Mouse (Mus musculus) MEL (cell line): ENCODE data around the gene Zar1. TPM values are rescaled to one million over a fixed set of nuclear protein-coding genes. Genes with fewer than 3 reads are reported as not detected.

Experiments
- DNase-seq: peaks from one replicate; pipeline ENCODE4 v3.0.0; 2011; ENCODE audit warnings: low read depth, low spot score
- H3K27ac ChIP-seq: 2 replicates; pipeline ENCODE4 v1.5.1; 2012; ENCODE audit warnings: low read depth, mild to moderate bottlenecking, control low read depth, low read length, moderate library complexity; ENCODE audit not compliant: control insufficient read depth
- H3K27me3 ChIP-seq, 2 experiments: fragments of 150-350 bp in 1 of 2; sonication (generic) in 1 of 2; 2 replicates each; pipeline ENCODE4 v1.6.1; 2012; ENCODE audit warnings: low read length in 2 of 2, mild to moderate bottlenecking in 2 of 2, improper control_type of control experiment in 1 of 2, moderate library complexity in 1 of 2; ENCODE audit not compliant: insufficient read depth in 2 of 2, control insufficient read depth in 1 of 2
- H3K36me3 ChIP-seq, 2 experiments: 2 replicates each; pipeline ENCODE4 v1.6.1; 2012 to 2014; ENCODE audit warnings: low read length in 2 of 2, improper control_type of control experiment in 1 of 2, inconsistent platforms in 1 of 2, mild to moderate bottlenecking in 1 of 2; ENCODE audit not compliant: insufficient read depth in 2 of 2, control insufficient read depth in 1 of 2
- H3K4me1 ChIP-seq, 2 experiments: fragments of 150-350 bp in 1 of 2; sonication (generic) in 1 of 2; 2 replicates each; pipeline ENCODE4 v1.6.1; 2012; ENCODE audit warnings: low read length in 2 of 2, improper control_type of control experiment in 1 of 2, mild to moderate bottlenecking in 1 of 2; ENCODE audit not compliant: insufficient read depth in 2 of 2, control insufficient read depth in 1 of 2
- H3K4me3 ChIP-seq, 2 experiments: fragments of 150-350 bp in 1 of 2; sonication (generic) in 1 of 2; 2 replicates each; pipeline ENCODE4 v1.5.1; 2012; ENCODE audit warnings: low read depth in 2 of 2, low read length in 2 of 2, mild to moderate bottlenecking in 2 of 2, moderate library complexity in 2 of 2, control low read depth in 1 of 2, improper control_type of control experiment in 1 of 2; ENCODE audit not compliant: control insufficient read depth in 1 of 2, insufficient read depth in 1 of 2
- H3K79me2 ChIP-seq: 2 replicates; pipeline ENCODE4 v1.6.1; 2012; ENCODE audit warnings: mild to moderate bottlenecking, low read length, moderate library complexity; ENCODE audit not compliant: control insufficient read depth, poor library complexity, insufficient read depth
- H3K9ac ChIP-seq: 2 replicates; pipeline ENCODE4 v1.6.1; 2012; ENCODE audit warnings: low read depth, mild to moderate bottlenecking, control low read depth, low read length, moderate library complexity; ENCODE audit not compliant: control insufficient read depth, poor library complexity, severe bottlenecking
- H3K9me3 ChIP-seq: fragments of 150-350 bp; sonication (generic); replicated peaks from 2 replicates; pipeline ENCODE4 v1.6.1; 2012; ENCODE audit warnings: mild to moderate bottlenecking, low read length, improper control_type of control experiment, moderate library complexity; ENCODE audit not compliant: insufficient read depth
- BHLHE40 ChIP-seq: IDR thresholded peaks from 2 replicates; pipeline ENCODE4 v1.6.1; 2012; ENCODE audit warnings: low read depth, mild to moderate bottlenecking, inconsistent platforms, low read length, improper control_type of control experiment, borderline replicate concordance
- EP300 ChIP-seq, 2 experiments: IDR thresholded peaks; 2 replicates each; pipeline ENCODE4 v1.6.1; 2011; ENCODE audit warnings: improper control_type of control experiment in 2 of 2, low read length in 2 of 2, low read depth in 1 of 2, mild to moderate bottlenecking in 1 of 2
- GATA1 ChIP-seq: IDR thresholded peaks from 2 replicates; pipeline ENCODE4 v1.6.1; 2011; ENCODE audit warnings: low read depth, low read length, improper control_type of control experiment
- HCFC1 ChIP-seq: IDR thresholded peaks from 2 replicates; pipeline ENCODE4 v1.6.1; 2012; ENCODE audit warnings: low read depth, mild to moderate bottlenecking, inconsistent platforms, low read length, improper control_type of control experiment, moderate library complexity
- JUND ChIP-seq: IDR thresholded peaks from 2 replicates; pipeline ENCODE4 v1.6.1; 2011; ENCODE audit warnings: low read depth, mild to moderate bottlenecking, improper control_type of control experiment, low read length
- MAFK ChIP-seq: IDR thresholded peaks from 2 replicates; pipeline ENCODE4 v1.6.1; 2011; ENCODE audit warnings: low read depth, mild to moderate bottlenecking, low read length, improper control_type of control experiment, borderline replicate concordance
- MAZ ChIP-seq: IDR thresholded peaks from 2 replicates; pipeline ENCODE4 v1.6.1; 2012; ENCODE audit warnings: low read depth, mild to moderate bottlenecking, inconsistent platforms, low read length, improper control_type of control experiment
- MEF2A ChIP-seq: IDR thresholded peaks from 2 replicates; pipeline ENCODE4 v1.6.1; 2014; ENCODE audit warnings: low read depth, mild to moderate bottlenecking, inconsistent platforms, low read length, improper control_type of control experiment; ENCODE audit not compliant: poor library complexity, insufficient replicate concordance, severe bottlenecking; ENCODE audit errors: extremely low read depth
- NRF1 ChIP-seq: IDR thresholded peaks from 2 replicates; pipeline ENCODE4 v1.6.1; 2014; ENCODE audit warnings: low read depth, mild to moderate bottlenecking, inconsistent platforms, low read length, improper control_type of control experiment, moderate library complexity; ENCODE audit not compliant: poor library complexity, insufficient read depth, severe bottlenecking
- POLR2A ChIP-seq, 2 experiments: IDR thresholded peaks; 2 replicates each; pipeline ENCODE4 v1.6.1; 2011 to 2012; ENCODE audit warnings: low read length in 2 of 2, mild to moderate bottlenecking in 2 of 2, control low read depth in 1 of 2, improper control_type of control experiment in 1 of 2, low read depth in 1 of 2, moderate library complexity in 1 of 2; ENCODE audit not compliant: control insufficient read depth in 1 of 2, insufficient read depth in 1 of 2, poor library complexity in 1 of 2
- SIN3A ChIP-seq: IDR thresholded peaks from 2 replicates; pipeline ENCODE4 v1.6.1; 2012; ENCODE audit warnings: low read length, improper control_type of control experiment, inconsistent platforms
- TBP ChIP-seq: IDR thresholded peaks from 2 replicates; pipeline ENCODE4 v1.8.0; 2011; ENCODE audit warnings: low read depth, low read length, improper control_type of control experiment
- TCF12 ChIP-seq: IDR thresholded peaks from 2 replicates; pipeline ENCODE4 v1.6.1; 2014; ENCODE audit warnings: low read depth, mild to moderate bottlenecking, inconsistent platforms, low read length, improper control_type of control experiment, moderate library complexity
- USF1 ChIP-seq: IDR thresholded peaks from 2 replicates; pipeline ENCODE4 v1.6.1; 2014; ENCODE audit warnings: low read depth, mild to moderate bottlenecking, inconsistent platforms, low read length, improper control_type of control experiment, moderate library complexity
- ZC3H11A ChIP-seq: IDR thresholded peaks from 2 replicates; pipeline ENCODE4 v1.6.1; 2012; ENCODE audit warnings: low read depth, mild to moderate bottlenecking, inconsistent platforms, low read length, improper control_type of control experiment
- ZKSCAN1 ChIP-seq: IDR thresholded peaks from 2 replicates; pipeline ENCODE4 v1.6.1; 2012; ENCODE audit warnings: low read depth, mild to moderate bottlenecking, inconsistent platforms, low read length, improper control_type of control experiment, moderate library complexity
- polyA plus RNA-seq, 2 experiments: library from polyadenylated mRNA; stranded (reverse) in 1 of 2; unstranded in 1 of 2; fragments of >175 nt in 1 of 2; fragments of >200 nt in 1 of 2; gene quantifications; 2 replicates each; pipeline versions ENCODE4 v1.2.1 to v1.2.4; 2012; ENCODE audit warnings: low replicate concordance in 2 of 2, low read depth in 1 of 2; ENCODE audit not compliant: insufficient read length in 2 of 2, insufficient read depth in 1 of 2, missing spikeins in 1 of 2
- total RNA-seq: library from RNA; depleted of rRNA; stranded (reverse); fragments of 300-350 nt; gene quantifications from 2 replicates; pipeline ENCODE4 v1.2.3, GENCODE M21; 2012

Gene Zar1
- total and polyA plus RNA-seq, 3 experiments: 0.93 TPM; not detected in 2

DNA sequence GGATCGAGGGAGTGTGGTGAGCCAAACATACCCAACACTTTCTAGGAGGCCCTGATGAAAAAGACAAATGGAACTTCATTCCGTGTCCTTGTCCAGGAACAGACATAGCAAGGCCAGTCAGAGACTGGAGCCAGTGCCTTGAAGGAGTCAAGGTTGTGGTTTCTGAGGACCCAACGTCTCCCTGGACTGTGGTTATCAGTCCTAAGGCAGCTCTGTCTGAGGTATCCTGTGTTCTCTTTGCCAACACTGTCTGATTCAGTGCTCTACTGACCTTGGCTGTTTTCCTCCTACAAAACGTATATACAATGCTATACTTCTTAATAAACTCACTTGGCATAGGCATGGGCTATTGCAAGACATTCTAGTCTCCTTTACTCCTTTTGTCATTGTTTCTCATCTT lies 36.4 kb upstream of the Zar1 start:
- Histone ChIP-seq H3K9me3 (no peaks in the 10 kb centered on the region), H3K4me3 (no peak overlapping the region), H3K27ac (no peak overlapping the region), H3K9ac (no peak overlapping the region), H3K79me2 (no peaks in the 10 kb centered on the region), H3K4me1 (no peaks in the 10 kb centered on the region), H3K27me3 (peaks cover 0 to 4% of the 10 kb centered on the region in 2 experiments; a peak in 3 of 4 replicates), H3K36me3 (no peaks in the 10 kb centered on the region)
- no peak for DNase-seq
- TF ChIP-seq JUND (no peak), MEF2A (no peak), BHLHE40 (no peak), HCFC1 (no peak), TBP (no peak)

GRCm38 (mm10) chr5:72603138-72603537 lies 22.1 kb upstream of the Zar1 start:
- no peak for DNase-seq
- Histone ChIP-seq H3K36me3 (no peaks in the 10 kb centered on the region), H3K4me1 (no peaks in the 10 kb centered on the region), H3K79me2 (no peaks in the 10 kb centered on the region), H3K9me3 (no peaks in the 10 kb centered on the region), H3K4me3 (no peak overlapping the region), H3K27me3 (peaks cover 0 to 2% of the 10 kb centered on the region in 2 experiments; a peak in 2 of 4 replicates), H3K9ac (no peak overlapping the region), H3K27ac (no peak overlapping the region)
- TF ChIP-seq SIN3A: no peak
- TF ChIP-seq MAZ: no peak
- no peak for TF ChIP-seq EP300 (IDR thresholded peaks at IDR 0.05; ENCODE audit: low read depth in 1 of 2, low read length in 2 of 2)
- no peak for TF ChIP-seq POLR2A (IDR thresholded peaks at IDR 0.05; ENCODE audit: control insufficient read depth in 1 of 2, insufficient read depth in 1 of 2, low read depth in 1 of 2, low read length in 2 of 2, poor library complexity in 1 of 2)
- no peak for TF ChIP-seq USF1
- TF ChIP-seq TCF12: no peak
- no peak for TF ChIP-seq BHLHE40
- TF ChIP-seq MAFK: no peak
- no peak for TF ChIP-seq NRF1
- TF ChIP-seq ZKSCAN1: no peak
- no peak for TF ChIP-seq ZC3H11A
- TF ChIP-seq GATA1: no peak
